Mouse (Mus musculus): ENCODE measurements around the gene Rbms3. TPM values are rescaled to one million over a fixed set of nuclear protein-coding genes. Genes with fewer than 3 reads are reported as not detected.

Rbms3 gene
- polyA plus RNA-seq (2015; fragmentation: Nextera tagmentation; extraction: Ambion mirVana) = 13.1 and 14.4 TPM in 2 replicates

DNA sequence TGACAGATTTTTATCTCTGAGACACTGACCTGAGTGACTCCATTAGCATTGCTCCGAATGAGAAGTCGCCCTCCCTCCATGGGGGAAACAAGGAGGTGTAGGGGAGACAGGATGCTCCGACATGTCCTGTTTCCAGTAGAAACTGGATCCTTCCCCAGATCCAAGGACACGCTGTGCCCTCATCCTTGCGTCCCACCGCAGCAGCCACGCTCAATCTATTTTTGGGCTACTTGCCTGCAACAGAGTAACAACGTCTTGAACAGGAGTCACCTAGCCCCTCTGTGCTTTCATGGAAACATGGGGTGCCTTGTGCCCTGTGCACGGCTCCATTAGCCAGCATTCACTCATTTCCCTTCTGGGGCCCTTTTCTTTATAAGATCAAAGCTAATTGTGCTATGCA, at the start of gene Rbms3:
Gene Rbms3, minus strand, starts transcription at position 143 of the 400 bp plus-strand sequence.
- no peak within 1 kb of the TSS for H3K4me3 ChIP-seq (ENCODE audit: low read depth, low read length)
- no peak for ATAC-seq
- no peak within 1 kb of the TSS for H3K27ac ChIP-seq (ENCODE audit: low read depth, low read length)
- H3K36me3 ChIP-seq (ENCODE audit: control insufficient read depth, insufficient read depth) = no peaks in the 10 kb centered on the region
- H3K9ac ChIP-seq (ENCODE audit: low read depth, low read length) = no peak within 1 kb of the TSS
- H3K27me3 ChIP-seq (replicated peaks; ENCODE audit: control insufficient read depth, insufficient read depth, low read length) = no peaks in the 10 kb centered on the region
- H3K9me3 ChIP-seq (ENCODE audit: control insufficient read depth) = no peaks in the 10 kb centered on the region
- H3K4me2 ChIP-seq (replicated peaks; ENCODE audit: low read depth) = no peak within 1 kb of the TSS
- no peak for TF ChIP-seq CTCF (IDR thresholded peaks at IDR 0.05; ENCODE audit: low read depth)
- WGBS = 84% methylated on average over 9 of the region's 9 CpGs
- no peaks in the 10 kb centered on the region for H3K4me1 ChIP-seq (replicated peaks; ENCODE audit: control insufficient read depth, insufficient read depth, low read length)

DNA sequence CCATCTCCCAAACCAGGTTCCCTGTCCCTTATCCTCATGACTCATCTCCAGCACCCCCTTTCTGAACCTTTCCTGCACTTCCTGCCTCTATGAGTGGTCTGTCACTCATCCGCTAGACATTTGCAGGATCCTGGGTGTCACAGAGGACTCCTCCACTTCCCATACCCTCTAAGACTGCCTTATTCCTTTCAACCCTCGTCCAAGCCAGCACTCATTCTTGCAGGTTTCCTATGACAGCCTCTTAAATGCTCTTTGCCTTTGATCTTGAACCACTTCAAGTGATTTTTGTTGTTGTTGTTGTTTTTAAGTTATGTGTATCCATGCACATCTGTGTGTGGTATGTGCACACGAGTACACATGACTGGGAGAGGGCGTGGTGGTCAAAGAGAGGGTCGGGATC, 43.6 kb upstream of the Rbms3 start:
- Histone ChIP-seq H3K36me3 (ENCODE audit: control insufficient read depth, insufficient read depth) (no peaks in the 10 kb centered on the region), H3K9ac (ENCODE audit: low read depth, low read length) (no peak overlapping the region), H3K27ac (ENCODE audit: low read depth, low read length) (no peak overlapping the region), H3K4me2 (replicated peaks; ENCODE audit: low read depth) (no peak overlapping the region), H3K27me3 (replicated peaks; ENCODE audit: control insufficient read depth, insufficient read depth, low read length) (no peaks in the 10 kb centered on the region), H3K4me1 (replicated peaks; ENCODE audit: control insufficient read depth, insufficient read depth, low read length) (no peaks in the 10 kb centered on the region), H3K9me3 (ENCODE audit: control insufficient read depth) (no peaks in the 10 kb centered on the region), H3K4me3 (ENCODE audit: low read depth, low read length) (no peak overlapping the region)
- no peak for ATAC-seq
- 83% methylated on average over 5 of the region's 5 CpGs for WGBS
- TF ChIP-seq CTCF (IDR thresholded peaks at IDR 0.05; ENCODE audit: low read depth) = no peak

DNA sequence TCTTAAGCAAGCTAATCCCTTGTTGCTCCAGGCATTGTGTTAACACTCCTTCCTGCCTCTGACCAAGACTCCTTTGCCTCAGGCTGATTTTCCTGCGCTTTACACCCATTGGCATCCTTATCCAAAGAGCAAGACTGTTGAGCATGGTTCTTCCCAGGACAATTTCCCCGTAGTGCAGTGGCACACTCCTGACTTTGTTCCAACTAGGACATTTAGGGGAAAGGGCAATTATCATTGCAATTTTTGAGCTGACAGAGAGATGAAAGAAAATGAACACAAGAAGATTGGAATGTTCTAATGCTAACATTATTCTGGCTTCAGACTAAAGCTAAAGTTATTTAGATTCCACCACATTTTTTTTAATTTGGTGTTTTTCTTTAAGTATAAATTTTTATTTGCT, 24.9 kb upstream of the Rbms3 start:
- H3K36me3 ChIP-seq (ENCODE audit: control insufficient read depth, insufficient read depth) = no peaks in the 10 kb centered on the region
- H3K27ac ChIP-seq (ENCODE audit: low read depth, low read length) = no peak overlapping the region
- H3K9ac ChIP-seq (ENCODE audit: low read depth, low read length) = no peak overlapping the region
- TF ChIP-seq CTCF (IDR thresholded peaks at IDR 0.05; ENCODE audit: low read depth) = no peak
- 71% methylated on average over 2 of the region's 2 CpGs for WGBS
- ATAC-seq = no peak
- no peaks in the 10 kb centered on the region for H3K4me1 ChIP-seq (replicated peaks; ENCODE audit: control insufficient read depth, insufficient read depth, low read length)
- no peaks in the 10 kb centered on the region for H3K9me3 ChIP-seq (ENCODE audit: control insufficient read depth)
- H3K27me3 ChIP-seq (replicated peaks; ENCODE audit: control insufficient read depth, insufficient read depth, low read length) = no peaks in the 10 kb centered on the region
- no peak overlapping the region for H3K4me3 ChIP-seq (ENCODE audit: low read depth, low read length)
- H3K4me2 ChIP-seq (replicated peaks; ENCODE audit: low read depth) = no peak overlapping the region

DNA sequence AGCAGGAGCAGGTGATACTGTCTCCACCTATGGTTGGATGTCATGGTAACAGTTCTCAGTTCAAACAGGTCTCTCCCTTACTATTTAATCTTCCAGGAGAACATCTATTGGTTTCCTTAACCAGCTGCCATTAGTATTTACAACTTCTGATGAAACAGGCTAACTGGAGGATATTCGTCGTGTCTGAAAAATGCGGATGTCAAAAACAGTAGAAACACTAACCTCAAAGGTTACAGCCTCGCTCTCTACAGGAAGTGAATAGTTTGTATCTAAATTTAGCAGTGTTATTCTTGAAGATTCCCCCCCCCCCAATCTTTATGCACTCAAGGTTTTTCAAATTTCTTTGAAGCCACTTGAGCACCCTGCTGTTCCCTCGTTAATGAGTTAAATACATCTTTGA, 23.9 kb upstream of the Rbms3 start:
- WGBS = 39% methylated on average over 5 of the region's 5 CpGs
- no peaks in the 10 kb centered on the region for H3K27me3 ChIP-seq (replicated peaks; ENCODE audit: control insufficient read depth, insufficient read depth, low read length)

DNA sequence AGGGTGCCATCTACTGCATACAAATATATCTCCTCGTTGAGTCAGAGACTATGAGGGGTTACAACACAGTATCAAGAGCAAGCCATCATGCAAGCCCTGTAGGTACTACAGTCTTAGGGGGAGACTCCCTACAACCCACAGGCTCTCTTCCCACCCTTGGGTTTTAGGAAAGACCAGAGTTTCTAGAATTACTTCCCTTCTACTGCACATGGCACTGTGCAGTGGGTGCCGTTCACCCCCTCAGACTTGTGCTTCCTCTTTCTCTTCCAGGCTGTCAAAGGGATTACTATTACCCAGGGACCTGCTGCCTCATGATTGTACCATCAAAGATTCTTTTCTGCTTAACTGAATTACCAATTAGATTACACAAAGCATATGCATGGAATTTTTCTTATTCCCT, 16.4 kb upstream of the Rbms3 start:
- ATAC-seq = no peak
- Histone ChIP-seq H3K36me3 (ENCODE audit: control insufficient read depth, insufficient read depth) (no peaks in the 10 kb centered on the region), H3K4me1 (replicated peaks; ENCODE audit: control insufficient read depth, insufficient read depth, low read length) (no peaks in the 10 kb centered on the region), H3K27me3 (replicated peaks; ENCODE audit: control insufficient read depth, insufficient read depth, low read length) (no peaks in the 10 kb centered on the region), H3K9me3 (ENCODE audit: control insufficient read depth) (no peaks in the 10 kb centered on the region), H3K4me2 (replicated peaks; ENCODE audit: low read depth) (no peak overlapping the region), H3K27ac (ENCODE audit: low read depth, low read length) (no peak overlapping the region), H3K9ac (ENCODE audit: low read depth, low read length) (no peak overlapping the region), H3K4me3 (ENCODE audit: low read depth, low read length) (no peak overlapping the region)
- no peak for TF ChIP-seq CTCF (IDR thresholded peaks at IDR 0.05; ENCODE audit: low read depth)
- whole genome bisulfite sequencing = 81% methylated on average over 2 of the region's 2 CpGs

More for the DNA sequence above, 23.9 kb upstream of the Rbms3 start:
- H3K9ac ChIP-seq (ENCODE audit: low read depth, low read length) = no peak overlapping the region
- H3K4me1 ChIP-seq (replicated peaks; ENCODE audit: control insufficient read depth, insufficient read depth, low read length) = no peaks in the 10 kb centered on the region
- no peak overlapping the region for H3K27ac ChIP-seq (ENCODE audit: low read depth, low read length)
- H3K4me3 ChIP-seq (ENCODE audit: low read depth, low read length) = no peak overlapping the region
- no peaks in the 10 kb centered on the region for H3K9me3 ChIP-seq (ENCODE audit: control insufficient read depth)
- TF ChIP-seq CTCF (IDR thresholded peaks at IDR 0.05; ENCODE audit: low read depth) = no peak
- H3K36me3 ChIP-seq (ENCODE audit: control insufficient read depth, insufficient read depth) = no peaks in the 10 kb centered on the region
- no peak overlapping the region for H3K4me2 ChIP-seq (replicated peaks; ENCODE audit: low read depth)
- no peak for ATAC-seq

DNA sequence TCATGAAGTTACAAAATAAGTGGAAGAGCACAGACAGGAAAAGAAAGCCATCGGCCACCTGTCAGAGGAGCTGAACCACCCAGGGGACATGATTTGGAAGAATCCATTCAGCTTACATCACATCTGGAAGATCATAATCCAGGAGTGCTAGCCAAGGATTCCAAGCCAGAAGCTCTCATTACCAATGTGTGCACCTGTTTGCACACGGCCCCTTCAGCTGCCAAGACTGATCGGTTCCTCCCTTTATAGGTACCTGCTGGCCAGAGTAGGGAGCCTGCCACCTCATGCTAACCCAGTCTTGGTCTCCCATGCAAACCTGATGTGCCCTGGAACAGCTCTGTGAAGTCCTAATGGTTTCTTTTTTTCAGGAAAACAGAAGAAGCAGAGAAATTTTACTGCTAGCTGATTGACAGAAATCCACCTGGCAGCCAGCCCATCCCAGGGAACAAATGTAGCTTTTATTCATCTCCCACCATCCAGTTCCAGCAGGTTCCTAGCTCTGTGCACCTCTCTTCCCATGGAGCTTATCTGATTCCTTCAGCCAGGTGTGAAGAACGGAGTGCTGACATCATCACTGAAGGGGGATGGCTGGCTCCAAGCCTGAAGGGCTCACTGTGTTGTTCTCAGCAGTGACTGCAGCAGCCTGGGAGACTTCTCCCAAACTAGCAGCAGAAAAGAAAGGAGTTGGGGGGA, 11.5 kb upstream of the Rbms3 start:
- ATAC-seq = no peak

More for the DNA sequence above, 11.5 kb upstream of the Rbms3 start:
- no peak overlapping the region for H3K4me3 ChIP-seq (ENCODE audit: low read depth, low read length)
- H3K9ac ChIP-seq (ENCODE audit: low read depth, low read length) = no peak overlapping the region
- no peaks in the 10 kb centered on the region for H3K36me3 ChIP-seq (ENCODE audit: control insufficient read depth, insufficient read depth)
- no peaks in the 10 kb centered on the region for H3K27me3 ChIP-seq (replicated peaks; ENCODE audit: control insufficient read depth, insufficient read depth, low read length)
- H3K4me2 ChIP-seq (replicated peaks; ENCODE audit: low read depth) = no peak overlapping the region
- no peak for TF ChIP-seq CTCF (IDR thresholded peaks at IDR 0.05; ENCODE audit: low read depth)
- no peak overlapping the region for H3K27ac ChIP-seq (ENCODE audit: low read depth, low read length)
- H3K4me1 ChIP-seq (replicated peaks; ENCODE audit: control insufficient read depth, insufficient read depth, low read length) = no peaks in the 10 kb centered on the region
- H3K9me3 ChIP-seq (ENCODE audit: control insufficient read depth) = no peaks in the 10 kb centered on the region
- 81% methylated on average over 4 of the region's 4 CpGs for WGBS
